Mouse (Mus musculus): ENCODE measurements around the gene Hrh1.
"Not testable (repeated sequence)": the region's sequence is repeated elsewhere in the genome, so short reads cannot be mapped to it uniquely, and the experiment has no call there.

The Hrh1 gene

DNA sequence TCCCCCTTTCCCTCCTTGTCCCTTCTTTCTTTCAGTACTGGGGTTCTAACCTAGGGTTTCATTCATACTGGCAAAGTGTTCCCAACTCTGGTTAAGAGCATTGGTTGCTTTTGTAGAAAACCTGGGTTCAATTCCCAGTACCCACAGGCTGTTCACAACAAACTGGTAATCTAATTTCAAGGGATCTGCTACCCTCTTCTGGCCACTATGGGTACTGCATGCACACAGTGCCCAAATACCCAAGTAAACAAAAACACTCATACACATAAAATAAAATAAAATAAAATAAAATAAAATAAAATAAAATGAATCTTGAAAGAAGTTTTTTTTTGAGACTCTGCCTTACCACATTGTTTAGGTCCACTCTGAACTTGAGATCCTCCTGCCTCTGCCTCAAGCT, 63.8 kb downstream of the Hrh1 start:
- DNase-seq (ENCODE audit: low read depth) = peak; percentile 37

- DNase-seq (ENCODE audit: low read depth) = peak; percentile 44
Measured at GRCm38 (mm10) chr6:114462747-114463146, 65.0 kb downstream of the Hrh1 start.

DNA sequence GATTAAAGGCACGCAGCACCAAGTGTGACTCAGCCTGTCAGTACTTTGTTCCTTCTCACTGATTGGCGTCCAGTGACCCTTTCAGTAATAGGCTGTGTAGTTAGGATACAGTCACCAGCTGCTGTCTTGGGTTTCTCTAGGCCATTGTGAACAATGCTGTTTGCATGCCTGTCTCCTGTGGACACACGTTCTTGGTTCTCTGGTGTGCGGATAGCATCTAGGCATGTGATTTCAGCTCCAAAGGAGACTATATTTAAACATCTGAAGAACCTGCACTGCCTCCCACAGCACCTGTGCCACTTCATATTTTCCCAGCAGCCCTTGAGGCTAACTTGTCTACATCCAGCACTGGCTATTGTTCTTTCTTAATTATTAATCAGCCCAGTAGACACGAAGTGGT, 75.8 kb downstream of the Hrh1 start:
- no peak for DNase-seq (ENCODE audit: low read depth)

- DNase-seq (ENCODE audit: low read depth) = no peak
Measured at GRCm38 (mm10) chr6:114474059-114474458, 76.3 kb downstream of the Hrh1 start.

- no peak for DNase-seq (ENCODE audit: low read depth)
Measured at GRCm38 (mm10) chr6:114474911-114475310, 77.2 kb downstream of the Hrh1 start.

- no peak for DNase-seq (ENCODE audit: low read depth)
Measured at GRCm38 (mm10) chr6:114478771-114479170, 81.0 kb downstream of the Hrh1 start.

DNA sequence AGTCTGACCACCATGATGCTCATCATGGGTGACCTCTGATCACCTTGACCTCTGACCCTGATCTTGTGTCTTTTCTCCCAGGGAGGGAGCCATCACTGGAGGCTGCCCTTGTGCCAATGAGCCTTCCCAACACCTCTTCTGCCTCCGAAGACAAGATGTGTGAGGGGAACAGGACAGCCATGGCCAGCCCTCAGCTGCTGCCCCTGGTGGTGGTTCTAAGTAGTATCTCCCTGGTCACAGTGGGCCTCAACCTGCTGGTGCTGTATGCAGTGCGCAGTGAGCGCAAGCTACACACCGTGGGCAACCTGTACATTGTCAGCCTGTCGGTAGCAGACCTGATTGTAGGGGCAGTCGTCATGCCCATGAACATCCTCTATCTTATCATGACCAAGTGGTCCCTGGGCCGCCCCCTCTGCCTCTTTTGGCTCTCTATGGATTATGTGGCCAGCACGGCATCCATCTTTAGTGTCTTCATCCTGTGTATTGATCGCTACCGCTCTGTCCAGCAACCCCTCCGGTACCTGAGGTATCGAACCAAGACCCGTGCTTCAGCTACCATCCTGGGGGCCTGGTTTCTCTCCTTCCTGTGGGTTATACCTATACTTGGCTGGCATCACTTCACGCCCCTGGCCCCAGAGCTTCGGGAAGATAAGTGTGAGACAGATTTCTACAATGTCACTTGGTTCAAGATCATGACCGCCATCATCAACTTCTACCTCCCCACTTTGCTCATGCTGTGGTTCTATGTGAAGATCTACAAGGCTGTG, 82.1 kb downstream of the Hrh1 start:
- no peak for DNase-seq (ENCODE audit: low read depth)

DNA sequence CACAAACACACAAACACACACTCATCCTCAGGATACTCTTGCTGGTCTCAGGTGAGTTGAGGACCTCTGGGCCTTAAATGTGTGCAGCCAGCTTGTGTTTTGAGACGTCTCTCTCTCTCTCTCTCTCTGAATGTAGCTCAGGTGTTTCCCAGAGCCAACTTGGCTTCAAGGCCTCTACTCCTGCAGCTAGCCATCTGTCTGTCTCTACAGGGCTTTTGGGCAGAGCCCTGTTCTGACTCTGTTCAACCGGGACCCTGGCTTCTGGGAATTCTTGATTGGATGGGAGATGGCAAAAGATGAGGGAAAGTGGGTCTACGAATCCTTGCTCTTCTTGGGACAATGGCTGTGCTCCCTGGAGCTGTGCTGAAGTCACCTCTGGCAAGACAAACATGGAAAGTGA, 91.6 kb downstream of the Hrh1 start:
- no peak for DNase-seq (ENCODE audit: low read depth)

DNA sequence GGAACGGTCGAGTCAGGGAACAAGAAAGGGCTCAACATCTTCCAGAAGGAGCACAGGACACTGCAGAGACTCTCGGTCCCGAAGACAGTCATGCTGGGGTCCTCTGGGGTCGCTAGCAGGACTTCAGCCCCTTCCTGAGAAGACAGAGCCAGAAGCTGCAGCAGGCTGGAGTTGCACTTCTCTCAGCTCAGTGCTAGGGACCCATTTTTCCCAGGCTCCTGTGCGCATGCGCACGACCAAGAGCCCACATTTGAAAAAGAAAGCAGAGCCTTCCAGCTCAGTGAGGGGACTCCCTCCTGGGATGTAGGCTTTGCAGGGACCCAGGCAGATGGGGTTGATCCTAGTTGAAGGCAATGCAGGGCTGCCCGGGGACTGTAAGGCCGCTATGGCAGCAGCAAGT, 94.9 kb downstream of the Hrh1 start:
- DNase-seq (ENCODE audit: low read depth) = not testable (repeated sequence)

DNA sequence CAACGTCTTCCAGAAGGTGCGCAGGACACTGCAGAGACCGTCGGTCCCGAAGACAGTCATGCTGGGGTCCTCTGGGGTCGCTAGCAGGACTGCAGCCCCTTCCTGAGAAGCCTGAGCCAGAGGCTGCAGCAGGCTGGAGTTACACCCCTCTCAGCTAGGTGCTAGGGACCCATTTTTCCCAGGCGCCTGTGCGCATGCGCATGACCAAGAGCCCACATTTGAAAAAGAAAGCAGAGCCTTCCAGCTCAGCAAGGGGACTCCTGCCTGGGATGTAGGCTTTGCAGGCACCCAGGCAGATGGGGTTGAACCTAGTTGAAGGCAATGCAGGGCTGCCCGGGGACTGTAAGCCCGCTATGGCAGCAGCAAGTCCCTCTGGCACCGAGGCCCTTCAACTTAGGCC, 97.3 kb downstream of the Hrh1 start:
- not testable (repeated sequence) for DNase-seq (ENCODE audit: low read depth)

DNA sequence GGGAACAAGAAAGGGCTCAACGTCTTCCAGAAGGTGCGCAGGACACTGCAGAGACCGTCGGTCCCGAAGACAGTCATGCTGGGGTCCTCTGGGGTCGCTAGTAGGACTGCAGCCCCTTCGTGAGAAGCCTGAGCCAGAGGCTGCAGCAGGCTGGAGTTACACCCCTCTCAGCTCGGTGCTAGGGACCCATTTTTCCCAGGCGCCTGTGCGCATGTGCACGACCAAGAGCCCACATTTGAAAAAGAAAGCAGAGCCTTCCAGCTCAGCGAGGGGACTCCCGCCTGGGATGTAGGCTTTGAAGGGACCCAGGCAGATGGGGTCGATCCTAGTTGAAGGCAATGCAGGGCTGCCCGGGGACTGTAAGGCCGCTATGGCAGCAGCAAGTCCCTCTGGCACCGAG, 116.3 kb downstream of the Hrh1 start:
- not testable (repeated sequence) for DNase-seq (ENCODE audit: low read depth)

GRCm38 (mm10) chr6:114528709-114529108, 131.0 kb downstream of the Hrh1 start:
- not testable (repeated sequence) for DNase-seq (ENCODE audit: low read depth)
